Mouse (Mus musculus) liver, adult (tissue): ENCODE measurements around the gene Cntf.

Experiments used
- GATA4 ChIP-seq: IDR thresholded peaks from 2 replicates; pipeline ENCODE4 v1.6.1; 2014; ENCODE audit warnings: mild to moderate bottlenecking, low read length; ENCODE audit not compliant: insufficient replicate concordance

The Cntf gene

GRCm38 (mm10) chr19:12792374-12792773 is 26.9 kb upstream of the Cntf start:
- no peak for TF ChIP-seq GATA4

- no peak for TF ChIP-seq GATA4
Observed at GRCm38 (mm10) chr19:12787721-12788120, 22.3 kb upstream of the Cntf start.

- TF ChIP-seq GATA4, result no peak
Observed at GRCm38 (mm10) chr19:12786803-12787395, 21.5 kb upstream of the Cntf start.

- TF ChIP-seq GATA4, result no peak
Observed at GRCm38 (mm10) chr19:12780437-12780836, 15.0 kb upstream of the Cntf start.

GRCm38 (mm10) chr19:12770888-12771287 is 5.5 kb upstream of the Cntf start:
- TF ChIP-seq GATA4, result no peak

- no peak for TF ChIP-seq GATA4
Observed at GRCm38 (mm10) chr19:12762212-12763130, 3.0 kb downstream of the Cntf start.

- TF ChIP-seq GATA4, result no peak
Observed at GRCm38 (mm10) chr19:12759656-12760055, 5.8 kb downstream of the Cntf start.

- TF ChIP-seq GATA4, result no peak
Observed at GRCm38 (mm10) chr19:12758936-12759478, 6.4 kb downstream of the Cntf start.

- TF ChIP-seq GATA4, result no peak
Observed at GRCm38 (mm10) chr19:12756286-12756685, 9.1 kb downstream of the Cntf start.

GRCm38 (mm10) chr19:12731950-12732349 is 33.5 kb downstream of the Cntf start:
- no peak for TF ChIP-seq GATA4

GRCm38 (mm10) chr19:12731036-12731435 is 34.4 kb downstream of the Cntf start:
- no peak for TF ChIP-seq GATA4

GRCm38 (mm10) chr19:12725851-12726250 is 39.6 kb downstream of the Cntf start:
- TF ChIP-seq GATA4, result no peak

GRCm38 (mm10) chr19:12722308-12722707 is 43.1 kb downstream of the Cntf start:
- no peak for TF ChIP-seq GATA4

- no peak for TF ChIP-seq GATA4
Observed at GRCm38 (mm10) chr19:12720463-12720862, 45.0 kb downstream of the Cntf start.

GRCm38 (mm10) chr19:12719189-12719588 is 46.2 kb downstream of the Cntf start:
- TF ChIP-seq GATA4, result no peak
